In genomic region chr6:125553551-125553950, GRCm38 (mm10) we compare ENCODE assay signal across 26 mouse cellular contexts. TPM values are rescaled to one million over a fixed set of nuclear protein-coding genes. Genes with fewer than 3 reads are reported as not detected.
DNase-seq lines count a peak whose midpoint lies in the region; ATAC-seq and TF ChIP-seq lines count a peak whose summit lies in the region.
"Had no signal": no experiment of that assay in that cellular context is flagged by ENCODE, and none has a peak within 500 bp of the region (broad histone marks: within the 10 kb centered on the region; RNA-seq: fewer than 3 reads in every experiment).

No protein-coding gene starts in this region.

- no peak for TF ChIP-seq CTCF in heart, adult 2 months (IDR thresholded peaks at IDR 0.05)
- TF ChIP-seq CTCF in liver, postnatal 0 days (IDR thresholded peaks at IDR 0.05; ENCODE audit: low read depth): no peak
- no peak for TF ChIP-seq CTCF in lung, postnatal 0 days (IDR thresholded peaks at IDR 0.05)

- peaks cover 6% of the 10 kb centered on the region for H3K4me1 ChIP-seq in heart, adult 2 months (ENCODE audit: control insufficient read depth, insufficient read depth, low read length)
- H3K4me1 ChIP-seq in heart, embryonic 14.5 days (ENCODE audit: control insufficient read depth in 2 of 2, insufficient read depth in 2 of 2, low read length in 2 of 2): no peaks in the 10 kb centered on the region; a peak in 1 of 4 replicates
- peaks cover 27% of the 10 kb centered on the region for H3K4me1 ChIP-seq in liver, embryonic 12.5 days
- H3K4me1 ChIP-seq in liver, postnatal 0 days (ENCODE audit: insufficient read depth): 0 out of 2 replicates have a peak, but pooled peaks cover 8% of the 10 kb centered on the region
- no peaks in the 10 kb centered on the region for H3K4me1 ChIP-seq in lung, postnatal 0 days (ENCODE audit: insufficient read depth, low read depth, low read length)
- H3K4me1 ChIP-seq: embryonic facial prominence, embryonic 15.5 days; forebrain, embryonic 12.5 days; hindbrain, embryonic 13.5 days had no signal

- H3K36me3 ChIP-seq in heart, adult 2 months (ENCODE audit: control insufficient read depth, insufficient read depth, low read length): no peaks in the 10 kb centered on the region
- no peaks in the 10 kb centered on the region for H3K36me3 ChIP-seq in heart, embryonic 14.5 days (ENCODE audit: control insufficient read depth, insufficient read depth, low read length)
- H3K36me3 ChIP-seq in liver, embryonic 12.5 days: no peaks in the 10 kb centered on the region
- H3K36me3 ChIP-seq in liver, postnatal 0 days (replicated peaks; ENCODE audit: insufficient read depth, low read length): no peaks in the 10 kb centered on the region
- no peaks in the 10 kb centered on the region for H3K36me3 ChIP-seq in lung, postnatal 0 days (ENCODE audit: insufficient read depth, low read length)
- H3K36me3 ChIP-seq: embryonic facial prominence, embryonic 10.5 days; embryonic facial prominence, embryonic 15.5 days; forebrain, embryonic 12.5 days; G1E; hindbrain, embryonic 13.5 days had no signal

- H3K4me3 ChIP-seq in heart, adult 2 months: 0 out of 2 replicates have a peak overlapping the region, but pooled peaks have one; percentile 8
- H3K4me3 ChIP-seq in heart, embryonic 14.5 days (ENCODE audit: control insufficient read depth in 1 of 2, insufficient read depth in 1 of 2, low read depth in 1 of 2, low read length in 2 of 2): no peak overlapping the region
- no peak overlapping the region for H3K4me3 ChIP-seq in liver, embryonic 12.5 days
- H3K4me3 ChIP-seq in liver, postnatal 0 days (ENCODE audit: low read depth, low read length): no peak overlapping the region
- H3K4me3 ChIP-seq in lung, postnatal 0 days (ENCODE audit: low read depth, low read length): no peak overlapping the region
- H3K4me3 ChIP-seq: embryonic facial prominence, embryonic 10.5 days; embryonic facial prominence, embryonic 15.5 days; forebrain, embryonic 12.5 days; hindbrain, embryonic 13.5 days had no signal

- intact Hi-C loops in heart, adult 2 months (cut with DNase I): loop anchor here (2.0 kb wide), 1 partner anchor 19 kb away; no protein-coding TSS in a partner anchor

- H3K9ac ChIP-seq in heart, adult 2 months (ENCODE audit: low read depth, low read length): no peak overlapping the region
- H3K9ac ChIP-seq in heart, embryonic 14.5 days (ENCODE audit: low read length): no peak overlapping the region
- peak overlapping the region; percentile 36; the same call in 1 of the 2 replicates for H3K9ac ChIP-seq in liver, embryonic 12.5 days
- no peak overlapping the region for H3K9ac ChIP-seq in liver, postnatal 0 days (replicated peaks)
- H3K9ac ChIP-seq in lung, postnatal 0 days (replicated peaks; ENCODE audit: low read depth): no peak overlapping the region
- H3K9ac ChIP-seq: embryonic facial prominence, embryonic 15.5 days; forebrain, embryonic 12.5 days; forebrain, postnatal 0 days; hindbrain, embryonic 13.5 days had no signal

- H3K27me3 ChIP-seq in heart, adult 2 months (ENCODE audit: control insufficient read depth, insufficient read depth, low read length): no peaks in the 10 kb centered on the region
- H3K27me3 ChIP-seq in heart, embryonic 14.5 days (ENCODE audit: control insufficient read depth, insufficient read depth, low read length): no peaks in the 10 kb centered on the region
- no peaks in the 10 kb centered on the region for H3K27me3 ChIP-seq in liver, embryonic 12.5 days (replicated peaks)
- H3K27me3 ChIP-seq in liver, postnatal 0 days (ENCODE audit: insufficient read depth, low read length): no peaks in the 10 kb centered on the region
- no peaks in the 10 kb centered on the region for H3K27me3 ChIP-seq in lung, postnatal 0 days (replicated peaks; ENCODE audit: insufficient read depth, low read length)
- H3K27me3 ChIP-seq: embryonic facial prominence, embryonic 15.5 days; forebrain, embryonic 12.5 days; hindbrain, embryonic 13.5 days had no signal

- no peak for DNase-seq in heart, adult 2 months
- DNase-seq in heart, adult 9 months (ENCODE audit: low spot score in 2 of 2): no peak
- no peak for DNase-seq in heart, postnatal 4 days
- DNase-seq in liver, postnatal 0 days: no peak
- DNase-seq in lung, postnatal 0 days (ENCODE audit: low spot score): peak; percentile 76
- no peak for DNase-seq in lung, postnatal 25 days (ENCODE audit: low spot score)
- DNase-seq: adrenal gland, adult 8-10 months; cerebellum, adult 8-10 months; cerebellum, postnatal 25 days; forebrain, postnatal 0 days; gastrocnemius, postnatal 10 days; kidney, adult 9 months; kidney, postnatal 10 days; layer of hippocampus, postnatal 36 days; left cerebral cortex, postnatal 4 days; midbrain, embryonic 14.5 days; thymus, adult 2 months; thymus, postnatal 36 days had no signal

- peak overlapping the region; percentile 49; the same call in 1 of the 2 replicates for H3K27ac ChIP-seq in heart, adult 2 months
- H3K27ac ChIP-seq in heart, embryonic 14.5 days (replicated peaks in 1 of 2; ENCODE audit: control insufficient read depth in 1 of 2, insufficient read depth in 1 of 2, low read depth in 2 of 2, low read length in 2 of 2): no peak overlapping the region
- H3K27ac ChIP-seq in liver, embryonic 12.5 days: no peak overlapping the region
- H3K27ac ChIP-seq in liver, postnatal 0 days (ENCODE audit: low read depth): no peak overlapping the region
- H3K27ac ChIP-seq in lung, postnatal 0 days (ENCODE audit: low read length): 0 out of 2 replicates have a peak overlapping the region, but pooled peaks have one; percentile 4
- H3K27ac ChIP-seq: embryonic facial prominence, embryonic 10.5 days; embryonic facial prominence, embryonic 15.5 days; forebrain, embryonic 12.5 days; hindbrain, embryonic 13.5 days had no signal

- WGBS in heart, adult 2 months: 71% methylated on average over 4 of the region's 4 CpGs
- WGBS in heart, embryonic 14.5 days: 77% methylated on average over 4 of the region's 4 CpGs
- WGBS in liver, embryonic 12.5 days (ENCODE audit: insufficient replicate concordance): 69% methylated on average over 4 of the region's 4 CpGs
- 62% methylated on average over 4 of the region's 4 CpGs for WGBS in liver, postnatal 0 days (ENCODE audit: insufficient replicate concordance)
- WGBS in lung, postnatal 0 days: 50% methylated on average over 4 of the region's 4 CpGs

- no peaks in the 10 kb centered on the region for H3K79me2 ChIP-seq in heart, adult 2 months (replicated peaks; ENCODE audit: control insufficient read depth, insufficient read depth, low read length)

- no peak for ATAC-seq in heart, embryonic 14.5 days (ENCODE audit: insufficient number of reproducible peaks, insufficient read depth, low FRiP score, low read depth)
- ATAC-seq in liver, embryonic 12.5 days: no peak
- no peak for ATAC-seq in liver, postnatal 0 days
- ATAC-seq in lung, postnatal 0 days: peak; percentile 92
- ATAC-seq: forebrain, postnatal 0 days; intestine, embryonic 16.5 days had no signal

- no peaks in the 10 kb centered on the region for H3K9me3 ChIP-seq in heart, embryonic 14.5 days (ENCODE audit: control insufficient read depth, low read length)
- no peaks in the 10 kb centered on the region for H3K9me3 ChIP-seq in liver, embryonic 12.5 days (replicated peaks)
- H3K9me3 ChIP-seq in liver, postnatal 0 days (ENCODE audit: low read length): no peaks in the 10 kb centered on the region
- no peaks in the 10 kb centered on the region for H3K9me3 ChIP-seq in lung, postnatal 0 days (ENCODE audit: low read length)
- H3K9me3 ChIP-seq: embryonic facial prominence, embryonic 10.5 days; embryonic facial prominence, embryonic 15.5 days; forebrain, embryonic 12.5 days; hindbrain, embryonic 13.5 days had no signal

- no peak for TF ChIP-seq EP300 in heart, adult 2 months (IDR thresholded peaks at IDR 0.05; ENCODE audit: insufficient read depth, low read depth, low read length)
- no peak for TF ChIP-seq EP300 in liver, postnatal 0 days (IDR thresholded peaks at IDR 0.05; ENCODE audit: low read depth)
- TF ChIP-seq EP300 in lung, postnatal 0 days (IDR thresholded peaks at IDR 0.05): peak; percentile 82

- no peak for TF ChIP-seq POLR2A in heart, adult 2 months (IDR thresholded peaks at IDR 0.05; ENCODE audit: insufficient read depth, low read depth, low read length)

- H3K4me2 ChIP-seq in heart, embryonic 14.5 days (ENCODE audit: low read length): 0 out of 2 replicates have a peak overlapping the region, but pooled peaks have one; percentile 38
- no peak overlapping the region; the same call in 1 of the 2 replicates for H3K4me2 ChIP-seq in liver, embryonic 12.5 days
- H3K4me2 ChIP-seq in liver, postnatal 0 days (ENCODE audit: low read depth, low read length): no peak overlapping the region
- no peak overlapping the region for H3K4me2 ChIP-seq in lung, postnatal 0 days (replicated peaks; ENCODE audit: low read depth, low read length)
- H3K4me2 ChIP-seq: embryonic facial prominence, embryonic 15.5 days; forebrain, embryonic 12.5 days; hindbrain, embryonic 13.5 days had no signal

RNA-seq across cellular contexts. Expression of gene Vwf, which starts 7.0 kb away (rescaled TPM):
- 10 to 100 TPM; 95.9 to 99.8 TPM for total RNA-seq in heart, adult 2 months (2021)
- polyA plus RNA-seq in heart, adult 2 months (2012; rRNA removed): 95.8 and 116 TPM in 2 replicates
- 22.5 and 27.9 TPM in 2 replicates for polyA plus RNA-seq in heart, embryonic 14.5 days (2014; fragmentation: Nextera tagmentation; extraction: Ambion mirVana)
- 10 to 100 TPM; 86.0 to 87.2 TPM for total RNA-seq in heart, postnatal 4 days (2021)
- 19.2 and 21.5 TPM in 2 replicates for polyA plus RNA-seq in liver, embryonic 12.5 days (2016; fragmentation: Nextera tagmentation; extraction: Ambion mirVana)
- 13.4 and 14.8 TPM in 2 replicates for polyA plus RNA-seq in liver, postnatal 0 days (2015; fragmentation: Nextera tagmentation; extraction: Ambion mirVana)
- 42.4 and 55.6 TPM in 2 replicates for polyA plus RNA-seq in lung, postnatal 0 days (2015; fragmentation: Nextera tagmentation; extraction: Ambion mirVana)

RNA-seq across cellular contexts. Expression of gene Cd9, which starts 59.0 kb away (rescaled TPM):
- total RNA-seq in heart, adult 2 months (2021): 10 to 100 TPM; 51.6 to 67.2 TPM
- 97.7 and 108 TPM in 2 replicates for polyA plus RNA-seq in heart, adult 2 months (2012; rRNA removed)
- polyA plus RNA-seq in heart, embryonic 14.5 days (2014; fragmentation: Nextera tagmentation; extraction: Ambion mirVana): 88.8 and 91.8 TPM in 2 replicates
- 10 to 100 TPM; 72.4 to 73.3 TPM for total RNA-seq in heart, postnatal 4 days (2021)
- 88.3 and 93.3 TPM in 2 replicates for polyA plus RNA-seq in liver, embryonic 12.5 days (2016; fragmentation: Nextera tagmentation; extraction: Ambion mirVana)
- 243 and 249 TPM in 2 replicates for polyA plus RNA-seq in liver, postnatal 0 days (2015; fragmentation: Nextera tagmentation; extraction: Ambion mirVana)
- 962 and 974 TPM in 2 replicates for polyA plus RNA-seq in lung, postnatal 0 days (2015; fragmentation: Nextera tagmentation; extraction: Ambion mirVana)
- total RNA-seq: G1E had no signal
- polyA plus RNA-seq: G1E had no signal

Comparison
In these comparisons a context has a peak if more than half of its experiments do, and no peak if none do; other contexts are left out.
1. H3K27ac ChIP-seq: peak in heart, adult 2 months (single experiment) and lung, postnatal 0 days (single experiment); none in heart, embryonic 14.5 days (0 of 2), liver, embryonic 12.5 days (single experiment) and liver, postnatal 0 days (single experiment).